Comparison of ENCODE assay signal across 15 mouse cellular contexts in genomic region chr2:26442843-26443242, GRCm38 (mm10). TPM values are rescaled to one million over a fixed set of nuclear protein-coding genes. Genes with fewer than 3 reads are reported as not detected.
DNase-seq lines count a peak whose midpoint lies in the region; ATAC-seq and TF ChIP-seq lines count a peak whose summit lies in the region.
"Had no signal": no experiment of that assay in that cellular context is flagged by ENCODE, and none has a peak within 500 bp of the region (broad histone marks: within the 10 kb centered on the region; RNA-seq: fewer than 3 reads in every experiment).

No protein-coding gene starts in this region.

- 0 out of 2 replicates have a peak overlapping the region, but pooled peaks have one; percentile 35 for H3K9ac ChIP-seq in hindbrain, embryonic 13.5 days
- H3K9ac ChIP-seq in hindbrain, postnatal 0 days (replicated peaks; ENCODE audit: low read length) = no peak overlapping the region
- H3K9ac ChIP-seq in ES-E14 (ENCODE audit: insufficient read depth, low read depth, low read length, poor library complexity, severe bottlenecking) = no peak overlapping the region; the same call in 1 of the 2 replicates
- H3K9ac ChIP-seq: heart, embryonic 15.5 days had no signal

- WGBS in hindbrain, embryonic 13.5 days = 59% methylated on average over 1 of the region's 1 CpGs
- 79% methylated on average over 1 of the region's 1 CpGs for WGBS in hindbrain, postnatal 0 days

- H3K4me3 ChIP-seq in hindbrain, embryonic 13.5 days = no peak overlapping the region
- no peak overlapping the region for H3K4me3 ChIP-seq in hindbrain, postnatal 0 days (ENCODE audit: low read length)
- H3K4me3 ChIP-seq in ES-E14 (ENCODE audit: insufficient read depth in 1 of 2, low read depth in 1 of 2, low read length in 2 of 2, poor library complexity in 1 of 2, severe bottlenecking in 1 of 2) (peak overlapping the region in 1 of 2 experiments; percentile 96; a peak in 1 of 4 replicates), myocyte (no peak overlapping the region)

- DNase-seq in hindbrain, postnatal 0 days (ENCODE audit: low spot score) = no peak
- DNase-seq in A20 (ENCODE audit: low read depth, low spot score) (peak; percentile 9), ES-E14 (ENCODE audit: low read depth, low spot score) (peak; percentile 35)
- no peak for DNase-seq in c-Kit-positive CD71-positive TER-119-positive erythroid progenitor cells, embryonic 14.5 days (ENCODE audit: low spot score)
- DNase-seq: adrenal gland, postnatal 36 days; cerebellum, postnatal 14 days; kidney, adult 11 months; kidney, postnatal 10 days; lung, adult 18-20 months had no signal

- H3K27ac ChIP-seq in hindbrain, embryonic 13.5 days = no peak overlapping the region
- no peak overlapping the region for H3K27ac ChIP-seq in hindbrain, postnatal 0 days
- no peak overlapping the region for H3K27ac ChIP-seq in ES-E14 (ENCODE audit: insufficient read depth, low read depth, low read length, poor library complexity, severe bottlenecking)
- H3K27ac ChIP-seq: heart, embryonic 15.5 days; hindbrain, embryonic 10.5 days had no signal

- H3K79me2 ChIP-seq in myocyte (ENCODE audit: control insufficient read depth, insufficient read depth) = peaks cover 45% of the 10 kb centered on the region

- peak overlapping the region; percentile 66; the same call in 1 of the 2 replicates for H3K4me2 ChIP-seq in hindbrain, embryonic 13.5 days
- no peak overlapping the region for H3K4me2 ChIP-seq in hindbrain, postnatal 0 days (ENCODE audit: low read depth, low read length)
- peak overlapping the region; percentile 88 for H3K4me2 ChIP-seq in myocyte (ENCODE audit: low read depth)

- no peaks in the 10 kb centered on the region for H3K27me3 ChIP-seq in hindbrain, embryonic 13.5 days
- no peaks in the 10 kb centered on the region for H3K27me3 ChIP-seq in hindbrain, postnatal 0 days (ENCODE audit: insufficient read depth, low read length)
- no peaks in the 10 kb centered on the region for H3K27me3 ChIP-seq in myocyte (ENCODE audit: control insufficient read depth, insufficient read depth, insufficient read length)
- H3K27me3 ChIP-seq: heart, embryonic 15.5 days had no signal

- ATAC-seq in hindbrain, embryonic 13.5 days (ENCODE audit: low FRiP score) = no peak
- ATAC-seq in hindbrain, postnatal 0 days = no peak
- ATAC-seq in cerebellum, adult (ENCODE audit: insufficient number of reproducible peaks, low FRiP score, low TSS enrichment) = no peak
- ATAC-seq: CD4-positive, CD25-positive, alpha-beta regulatory T cell, adult 4 months had no signal

- H3K36me3 ChIP-seq in hindbrain, embryonic 13.5 days = peaks cover 39% of the 10 kb centered on the region
- H3K36me3 ChIP-seq in hindbrain, postnatal 0 days (ENCODE audit: insufficient read depth, low read length) = peaks cover 36% of the 10 kb centered on the region
- H3K36me3 ChIP-seq in ES-E14 (ENCODE audit: control insufficient read depth, insufficient read depth, low read length, poor library complexity, severe bottlenecking) (peaks cover 36% of the 10 kb centered on the region), myocyte (ENCODE audit: control insufficient read depth, insufficient read depth) (peaks cover 21% of the 10 kb centered on the region)

- no peaks in the 10 kb centered on the region for H3K9me3 ChIP-seq in hindbrain, embryonic 13.5 days
- no peaks in the 10 kb centered on the region for H3K9me3 ChIP-seq in hindbrain, postnatal 0 days (ENCODE audit: low read length)
- H3K9me3 ChIP-seq in ES-E14 (ENCODE audit: control insufficient read depth, insufficient read depth, low read depth, low read length) = no peaks in the 10 kb centered on the region
- H3K9me3 ChIP-seq: heart, embryonic 15.5 days; hindbrain, embryonic 10.5 days had no signal

- no peak overlapping the region for H3ac ChIP-seq in myocyte (ENCODE audit: control insufficient read depth, insufficient read length)

- TF ChIP-seq CTCF in hindbrain, postnatal 0 days (IDR thresholded peaks at IDR 0.05; ENCODE audit: low read depth) = no peak

- in situ Hi-C loops in ES-E14 (cut with MboI; ENCODE audit: low sequenced_read_pairs in 2 of 2, unreplicated experiment in 2 of 2) = loop anchor here in 1 of 2 experiments (25.0 kb wide), 1 partner anchor 469 kb away; the partner anchor contains the start of genes Med22, Rpl7a, Surf1 and Surf2

- peaks cover 46% of the 10 kb centered on the region for H3K4me1 ChIP-seq in hindbrain, embryonic 13.5 days (replicated peaks)
- H3K4me1 ChIP-seq in hindbrain, postnatal 0 days (ENCODE audit: insufficient read depth, low read length) = peaks cover 23% of the 10 kb centered on the region
- H3K4me1 ChIP-seq in ES-E14 (ENCODE audit: control insufficient read depth in 2 of 2, insufficient read depth in 2 of 2, low read length in 2 of 2, poor library complexity in 1 of 2) = peaks cover 6 to 17% of the 10 kb centered on the region in 2 experiments; a peak in 3 of 4 replicates

- TF ChIP-seq POLR2A in myocyte (IDR thresholded peaks at IDR 0.05; ENCODE audit: insufficient read length, low read depth) = no peak

TF ChIP-seq in ES-E14, 5 proteins besides CTCF, POLR2A, EP300 and RAD21:
- TF ChIP-seq ZC3H11A (IDR thresholded peaks at IDR 0.05; ENCODE audit: borderline replicate concordance, low read depth, low read length) = no peak
- TF ChIP-seq CHD2 (IDR thresholded peaks at IDR 0.05; ENCODE audit: low read depth, low read length) = no peak
- no peak for TF ChIP-seq MAFK (IDR thresholded peaks at IDR 0.05; ENCODE audit: insufficient read depth, low read depth, low read length)
- TF ChIP-seq ZNF384 (IDR thresholded peaks at IDR 0.05; ENCODE audit: low read depth, low read length) = no peak
- TF ChIP-seq HCFC1 (IDR thresholded peaks at IDR 0.05; ENCODE audit: borderline replicate concordance, insufficient read depth, low read length) = no peak

TF ChIP-seq in myocyte, 11 proteins besides CTCF, POLR2A, EP300 and RAD21:
- TF ChIP-seq USF1 (IDR thresholded peaks at IDR 0.05; ENCODE audit: low read depth) (no peak), TCF3 (IDR thresholded peaks at IDR 0.05; ENCODE audit: insufficient read length, low read depth) (no peak), POLR2AphosphoS2 (IDR thresholded peaks at IDR 0.05; ENCODE audit: insufficient read length, low read depth) (no peak), SRF (IDR thresholded peaks at IDR 0.05; ENCODE audit: control insufficient read depth, insufficient read length, low read depth) (no peak), E2F4 (IDR thresholded peaks at IDR 0.05; ENCODE audit: insufficient read depth) (no peak)

RNA-seq across cellular contexts. Expression of gene Sec16a, which starts 2.2 kb away (rescaled TPM):
- 18.3 and 18.5 TPM in 2 replicates for polyA plus RNA-seq in hindbrain, embryonic 13.5 days (2015; fragmentation: Nextera tagmentation; extraction: Ambion mirVana)
- 60.9 and 89.2 TPM in 2 replicates for total RNA-seq in hindbrain, postnatal 0 days (2014; rRNA removed)
- polyA plus RNA-seq in hindbrain, postnatal 0 days (2015; fragmentation: Nextera tagmentation; extraction: Ambion mirVana) = 9.9 and 10.5 TPM in 2 replicates
- total RNA-seq in ES-E14 (2012; rRNA removed) = 47.3 and 62.5 TPM in 2 replicates
- polyA plus RNA-seq in myocyte (2012; fragmentation: generic; extraction: Trizol) = 31.4 TPM

RNA-seq across cellular contexts. Expression of gene Inpp5e, which starts 33.8 kb away (rescaled TPM):
- 24.9 and 27.0 TPM in 2 replicates for polyA plus RNA-seq in hindbrain, embryonic 13.5 days (2015; fragmentation: Nextera tagmentation; extraction: Ambion mirVana)
- total RNA-seq in hindbrain, postnatal 0 days (2014; rRNA removed) = 30.2 and 40.6 TPM in 2 replicates
- polyA plus RNA-seq in hindbrain, postnatal 0 days (2015; fragmentation: Nextera tagmentation; extraction: Ambion mirVana) = 16.3 and 17.3 TPM in 2 replicates
- 10.4 and 13.6 TPM in 2 replicates for total RNA-seq in ES-E14 (2012; rRNA removed)
- 9.3 TPM for polyA plus RNA-seq in myocyte (2012; fragmentation: generic; extraction: Trizol)

RNA-seq across cellular contexts. Expression of gene Pmpca, which starts 53.7 kb away (rescaled TPM):
- polyA plus RNA-seq in hindbrain, embryonic 13.5 days (2015; fragmentation: Nextera tagmentation; extraction: Ambion mirVana) = 94.3 and 95.6 TPM in 2 replicates
- total RNA-seq in hindbrain, postnatal 0 days (2014; rRNA removed) = 58.7 and 68.5 TPM in 2 replicates
- 94.9 and 95.8 TPM in 2 replicates for polyA plus RNA-seq in hindbrain, postnatal 0 days (2015; fragmentation: Nextera tagmentation; extraction: Ambion mirVana)
- total RNA-seq in ES-E14 (2012; rRNA removed) = 133 and 149 TPM in 2 replicates
- polyA plus RNA-seq in myocyte (2012; fragmentation: generic; extraction: Trizol) = 111 TPM

RNA-seq across cellular contexts. Expression of gene Entr1, which starts 53.7 kb away (rescaled TPM):
- 154 and 162 TPM in 2 replicates for polyA plus RNA-seq in hindbrain, embryonic 13.5 days (2015; fragmentation: Nextera tagmentation; extraction: Ambion mirVana)
- total RNA-seq in hindbrain, postnatal 0 days (2014; rRNA removed) = 115 and 135 TPM in 2 replicates
- 133 and 138 TPM in 2 replicates for polyA plus RNA-seq in hindbrain, postnatal 0 days (2015; fragmentation: Nextera tagmentation; extraction: Ambion mirVana)
- 87.8 and 90.4 TPM in 2 replicates for total RNA-seq in ES-E14 (2012; rRNA removed)
- polyA plus RNA-seq in myocyte (2012; fragmentation: generic; extraction: Trizol) = 50.8 TPM

Comparison
In these comparisons a context has a peak if more than half of its experiments do, and no peak if none do; other contexts are left out.
1. DNase-seq: peak in A20 (single experiment) and ES-E14 (single experiment); none in hindbrain, postnatal 0 days (single experiment) and c-Kit-positive CD71-positive TER-119-positive erythroid progenitor cells, embryonic 14.5 days (single experiment).